Mouse (Mus musculus) brain, adult 2 months (tissue): ENCODE measurements at regions not wholly inside any gene's neighbourhood (a gene's known extent, or its start where the extent isn't known, plus 50 kb on each side); places are given as distances from the start of the nearest gene placed in this dataset.
A peak's percentile ranks its signal among the peaks of the same experiment; 100 is the strongest.

ENCODE experiments used
- DNase-seq: peaks from one replicate; pipeline ENCODE4 v3.0.0; 2011; ENCODE audit warnings: low read depth, low spot score

DNA sequence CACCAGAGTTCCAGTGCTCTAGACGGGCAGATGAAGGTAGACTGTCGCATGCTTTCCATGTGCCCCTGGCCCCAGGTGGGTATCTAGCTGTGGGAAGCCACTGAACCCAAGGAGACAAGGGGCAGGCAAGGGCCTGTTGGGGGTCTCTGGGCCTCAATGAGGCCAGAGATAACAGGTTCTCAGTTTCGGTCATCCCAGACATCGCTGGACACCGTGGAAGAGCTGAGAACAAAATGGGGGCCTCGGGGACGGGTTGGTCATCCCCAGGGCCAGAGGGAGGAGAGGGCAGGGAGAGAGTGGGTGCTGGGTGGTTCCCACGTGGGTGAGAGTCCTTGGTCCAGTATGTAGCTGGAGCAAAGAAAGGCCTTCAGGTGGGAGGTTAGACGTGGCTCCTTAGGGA lies 307.2 kb downstream of the Zfp804a start:
- no peak for DNase-seq

- no peak for DNase-seq
Measured at GRCm38 (mm10) chr2:82373152-82373551, 320.1 kb downstream of the Zfp804a start.

DNA sequence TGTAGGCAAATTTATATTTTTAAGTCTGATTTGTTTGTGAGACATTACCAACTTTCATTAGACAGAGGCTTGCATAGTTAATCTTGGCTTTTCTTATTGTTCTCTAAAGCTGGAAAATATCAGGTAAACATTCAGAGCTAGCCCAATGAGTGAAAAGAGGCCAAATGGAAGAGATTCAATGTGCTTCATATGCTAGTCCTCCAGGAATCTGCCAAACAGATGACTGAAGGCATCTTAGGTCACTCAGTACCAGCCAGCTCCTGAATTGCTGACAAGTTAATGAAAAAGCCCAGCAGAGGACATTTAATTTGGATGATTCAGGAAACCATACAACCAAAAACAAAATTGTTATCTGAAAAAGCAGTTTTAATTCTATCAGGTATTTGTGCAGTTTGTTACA lies 325.5 kb downstream of the Zfp804a start:
- DNase-seq = peak; percentile 34

- DNase-seq = peak; percentile 51
Measured at GRCm38 (mm10) chr2:82385123-82385522, 332.1 kb downstream of the Zfp804a start.

DNA sequence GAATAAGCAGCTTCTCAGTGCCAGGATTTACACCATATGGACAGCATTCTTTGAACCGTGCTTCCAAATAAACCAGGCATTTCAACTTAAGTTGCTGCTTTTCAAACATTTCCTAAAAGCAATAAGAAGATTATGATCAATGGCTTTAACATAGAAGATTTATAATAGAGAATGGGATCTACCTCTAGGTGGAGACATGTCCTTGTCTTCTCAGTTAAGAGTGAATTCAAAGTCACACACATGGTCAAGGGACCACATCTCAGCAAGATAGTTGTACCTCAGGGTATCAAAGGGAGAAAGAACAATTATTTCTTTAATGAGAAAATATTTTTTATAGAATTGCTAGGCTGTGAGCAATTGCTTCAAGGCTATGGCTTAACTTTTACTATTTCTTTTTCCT lies 334.7 kb downstream of the Zfp804a start:
- DNase-seq = no peak

- no peak for DNase-seq
Measured at GRCm38 (mm10) chr2:82395426-82395825, 342.4 kb downstream of the Zfp804a start.

- no peak for DNase-seq
Measured at GRCm38 (mm10) chr2:82445706-82446105, 392.7 kb downstream of the Zfp804a start.

DNA sequence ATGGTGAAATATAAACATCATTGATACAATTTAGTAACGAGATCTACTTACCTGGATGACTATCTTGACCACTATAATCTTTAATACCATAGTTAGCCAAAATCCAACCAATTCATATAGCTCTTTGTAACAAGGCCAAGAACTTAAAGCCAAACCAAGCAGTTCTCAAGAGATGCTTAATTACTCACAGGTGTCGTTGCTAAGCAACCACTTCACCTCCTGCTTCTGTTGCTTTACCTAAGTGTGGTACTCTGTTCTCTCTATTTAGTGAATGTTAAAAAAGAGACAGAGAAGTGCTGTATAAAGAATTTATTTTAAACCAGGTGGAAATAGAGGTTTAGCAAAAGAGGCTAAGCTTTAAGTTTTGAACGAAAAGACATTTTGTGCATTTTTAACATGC lies 402.7 kb downstream of the Zfp804a start:
- DNase-seq = peak; percentile 68
